Mouse (Mus musculus) testis, adult 2 months (tissue): ENCODE results near the gene Slc16a13. TPM values are rescaled to one million over a fixed set of nuclear protein-coding genes. Genes with fewer than 3 reads are reported as not detected.

ENCODE experiments used
- H3K27ac ChIP-seq: fragments of 200-500 bp; 2 replicates; pipeline ENCODE4 v1.5.1; 2012; ENCODE audit warnings: low read depth, low read length; ENCODE audit not compliant: control insufficient read depth, insufficient read depth
- H3K27me3 ChIP-seq: fragments of 200-500 bp; 2 replicates; pipeline ENCODE4 v1.6.1; 2012; ENCODE audit warnings: mild to moderate bottlenecking, low read length, moderate library complexity; ENCODE audit not compliant: control insufficient read depth, insufficient read depth
- H3K36me3 ChIP-seq: fragments of 200-500 bp; 2 replicates; pipeline ENCODE4 v1.6.1; 2012; ENCODE audit warnings: mild to moderate bottlenecking, low read length; ENCODE audit not compliant: control insufficient read depth, insufficient read depth
- H3K4me1 ChIP-seq: fragments of 200-500 bp; 2 replicates; pipeline ENCODE4 v1.6.1; 2012; ENCODE audit warnings: low read length; ENCODE audit not compliant: control insufficient read depth, insufficient read depth
- H3K4me3 ChIP-seq: fragments of 200-500 bp; 2 replicates; pipeline ENCODE4 v1.5.1; 2012; ENCODE audit warnings: low read depth, mild to moderate bottlenecking, low read length, moderate library complexity, mixed read lengths; ENCODE audit not compliant: control insufficient read depth
- CTCF ChIP-seq: fragments of 200-500 bp; IDR thresholded peaks from 2 replicates; pipeline ENCODE4 v1.5.1; 2012; ENCODE audit warnings: low read depth, mild to moderate bottlenecking, inconsistent platforms, low read length, moderate library complexity; ENCODE audit not compliant: control insufficient read depth, insufficient read depth, insufficient replicate concordance
- POLR2A ChIP-seq: fragments of 200-500 bp; IDR thresholded peaks from 2 replicates; pipeline ENCODE4 v1.6.1; 2012; ENCODE audit warnings: low read depth, mild to moderate bottlenecking, inconsistent platforms, low read length, moderate library complexity; ENCODE audit not compliant: control insufficient read depth
- polyA plus RNA-seq: library from polyadenylated mRNA; depleted of rRNA; stranded (reverse); fragments of >200 nt; gene quantifications from 2 replicates; pipeline ENCODE4 v1.2.3, GENCODE M21; 2012

Slc16a13 gene
- polyA plus RNA-seq, 1 experiment: 3.3 TPM

GRCm38 (mm10) chr11:70237457-70238167 is 16.7 kb upstream of the Slc16a13 start, which contains the start of gene 0610010K14Rik:
TSS of gene 0610010K14Rik (minus strand) at chr11:70237914.
- Histone ChIP-seq H3K36me3 (no peaks in the 10 kb centered on the region), H3K27me3 (no peaks in the 10 kb centered on the region), H3K27ac (peak within 1 kb of the TSS; percentile 95), H3K4me3 (peak within 1 kb of the TSS; percentile 90), H3K4me1 (peaks cover 18% of the 10 kb centered on the region)
- TF ChIP-seq CTCF: peak; percentile 50; the same call in 1 of the 2 replicates
- TF ChIP-seq POLR2A: peak; percentile 89

GRCm38 (mm10) chr11:70236717-70237116 is 15.9 kb upstream of the Slc16a13 start:
- TF ChIP-seq CTCF (no peak), POLR2A (no peak)
- no peak overlapping the region for H3K4me3 ChIP-seq
- H3K4me1 ChIP-seq: peaks cover 23% of the 10 kb centered on the region
- H3K27me3 ChIP-seq: no peaks in the 10 kb centered on the region
- H3K27ac ChIP-seq: peak overlapping the region; percentile 5; the same call in 1 of the 2 replicates
- no peaks in the 10 kb centered on the region for H3K36me3 ChIP-seq

GRCm38 (mm10) chr11:70235254-70235900 is 14.5 kb upstream of the Slc16a13 start:
- Histone ChIP-seq H3K27me3 (no peaks in the 10 kb centered on the region; the same call in 1 of the 2 replicates), H3K4me3 (no peak overlapping the region), H3K4me1 (peaks cover 26% of the 10 kb centered on the region), H3K27ac (no peak overlapping the region), H3K36me3 (no peaks in the 10 kb centered on the region)
- no peak for TF ChIP-seq CTCF
- TF ChIP-seq POLR2A: no peak

- Histone ChIP-seq H3K4me3 (no peak overlapping the region), H3K36me3 (no peaks in the 10 kb centered on the region), H3K4me1 (peaks cover 33% of the 10 kb centered on the region), H3K27ac (peak overlapping the region; percentile 65), H3K27me3 (no peaks in the 10 kb centered on the region; the same call in 1 of the 2 replicates)
- no peak for TF ChIP-seq POLR2A
Observed at GRCm38 (mm10) chr11:70234497-70234896, 13.6 kb upstream of the Slc16a13 start.

GRCm38 (mm10) chr11:70234037-70234436 is 13.2 kb upstream of the Slc16a13 start:
- H3K27ac ChIP-seq: peak overlapping the region; percentile 65
- no peak for TF ChIP-seq CTCF
- TF ChIP-seq POLR2A: no peak
- no peaks in the 10 kb centered on the region; the same call in 1 of the 2 replicates for H3K27me3 ChIP-seq
- H3K36me3 ChIP-seq: no peaks in the 10 kb centered on the region
- no peak overlapping the region; the same call in 1 of the 2 replicates for H3K4me3 ChIP-seq
- H3K4me1 ChIP-seq: peaks cover 38% of the 10 kb centered on the region

GRCm38 (mm10) chr11:70233016-70233415 is 12.2 kb upstream of the Slc16a13 start:
- TF ChIP-seq CTCF (no peak), POLR2A (no peak)
- Histone ChIP-seq H3K4me1 (peaks cover 44% of the 10 kb centered on the region), H3K27ac (peak overlapping the region; percentile 77; the same call in 1 of the 2 replicates), H3K36me3 (no peaks in the 10 kb centered on the region), H3K27me3 (no peaks in the 10 kb centered on the region; the same call in 1 of the 2 replicates), H3K4me3 (peak overlapping the region; percentile 68)

GRCm38 (mm10) chr11:70232546-70232945 is 11.7 kb upstream of the Slc16a13 start:
- Histone ChIP-seq H3K27ac (peak overlapping the region; percentile 77; the same call in 1 of the 2 replicates), H3K4me1 (peaks cover 44% of the 10 kb centered on the region), H3K27me3 (no peaks in the 10 kb centered on the region; the same call in 1 of the 2 replicates), H3K4me3 (peak overlapping the region; percentile 68), H3K36me3 (no peaks in the 10 kb centered on the region)
- no peak for TF ChIP-seq CTCF
- TF ChIP-seq POLR2A: no peak
